Mouse (Mus musculus) myocyte (in vitro differentiated cells): ENCODE results near the gene Capn10. TPM values are rescaled to one million over a fixed set of nuclear protein-coding genes. Genes with fewer than 3 reads are reported as not detected.

ENCODE experiments used
- H3K27me3 ChIP-seq: one replicate; pipeline ENCODE4 v1.6.1; 2011; ENCODE audit not compliant: control insufficient read depth, insufficient read depth, insufficient read length
- H3K36me3 ChIP-seq: one replicate; pipeline ENCODE4 v1.6.1; 2011; ENCODE audit not compliant: control insufficient read depth, insufficient read depth
- H3K4me2 ChIP-seq: one replicate; pipeline ENCODE4 v1.6.1; 2011; ENCODE audit warnings: low read depth, control low read depth
- H3K4me3 ChIP-seq: one replicate; pipeline ENCODE4 v1.5.1; 2011; ENCODE audit warnings: mild to moderate bottlenecking, control low read depth, moderate library complexity
- H3K79me2 ChIP-seq: one replicate; pipeline ENCODE4 v1.6.1; 2011; ENCODE audit not compliant: control insufficient read depth, insufficient read depth
- H3ac ChIP-seq: one replicate; pipeline ENCODE4 v1.6.1; 2011; ENCODE audit not compliant: control insufficient read depth, insufficient read length
- CEBPB ChIP-seq: IDR thresholded peaks from 2 replicates; pipeline ENCODE4 v1.6.1; 2011; ENCODE audit warnings: mild to moderate bottlenecking, moderate library complexity; ENCODE audit not compliant: poor library complexity, insufficient read depth, severe bottlenecking
- E2F4 ChIP-seq: IDR thresholded peaks from one replicate; pipeline ENCODE4 v1.6.1; 2011; ENCODE audit warnings: mild to moderate bottlenecking, control low read depth, moderate library complexity; ENCODE audit not compliant: insufficient read depth
- MAX ChIP-seq: IDR thresholded peaks from one replicate; pipeline ENCODE4 v1.6.1; 2011; ENCODE audit warnings: low read depth, mild to moderate bottlenecking, control low read depth
- MYOD1 ChIP-seq, 3 experiments: IDR thresholded peaks; one replicate each; pipeline ENCODE4 v1.6.1; 2011; ENCODE audit warnings: control low read depth in 2 of 3, low read depth in 2 of 3, mild to moderate bottlenecking in 2 of 3, moderate library complexity in 1 of 3; ENCODE audit not compliant: insufficient read length in 2 of 3, control insufficient read depth in 1 of 3
- MYOG ChIP-seq, 3 experiments: IDR thresholded peaks; one replicate each; pipeline ENCODE4 v1.6.1; 2011; ENCODE audit warnings: control low read depth in 2 of 3, low read depth in 2 of 3, mild to moderate bottlenecking in 2 of 3; ENCODE audit not compliant: insufficient read length in 2 of 3, control insufficient read depth in 1 of 3, insufficient read depth in 1 of 3
- POLR2A ChIP-seq: IDR thresholded peaks from one replicate; pipeline ENCODE4 v1.6.1; 2011; ENCODE audit warnings: low read depth, mild to moderate bottlenecking, control low read depth, moderate library complexity; ENCODE audit not compliant: insufficient read length
- POLR2AphosphoS2 ChIP-seq: IDR thresholded peaks from one replicate; pipeline ENCODE4 v1.6.1; 2011; ENCODE audit warnings: low read depth, control low read depth; ENCODE audit not compliant: insufficient read length
- REST ChIP-seq: IDR thresholded peaks from one replicate; pipeline ENCODE4 v1.6.1; 2011; ENCODE audit warnings: mild to moderate bottlenecking, control low read depth, moderate library complexity; ENCODE audit not compliant: insufficient read depth, insufficient read length
- SRF ChIP-seq: IDR thresholded peaks from one replicate; pipeline ENCODE4 v1.6.1; 2011; ENCODE audit warnings: low read depth; ENCODE audit not compliant: control insufficient read depth, insufficient read length
- TCF12 ChIP-seq: IDR thresholded peaks from one replicate; pipeline ENCODE4 v1.6.1; 2011; ENCODE audit warnings: mild to moderate bottlenecking, control low read depth; ENCODE audit not compliant: poor library complexity, insufficient read depth, severe bottlenecking
- TCF3 ChIP-seq: IDR thresholded peaks from one replicate; pipeline ENCODE4 v1.6.1; 2011; ENCODE audit warnings: low read depth, control low read depth; ENCODE audit not compliant: insufficient read length
- USF1 ChIP-seq: IDR thresholded peaks from one replicate; pipeline ENCODE4 v1.6.1; 2011; ENCODE audit warnings: low read depth, mild to moderate bottlenecking, control low read depth, moderate library complexity
- polyA plus RNA-seq: library from polyadenylated mRNA; unstranded; fragments of >200 nt; fragmentation: generic; extraction: Trizol; gene quantifications from one replicate; pipeline ENCODE4 v1.2.1, GENCODE M21; 2012; ENCODE audit warnings: missing spikeins

Capn10 gene
- polyA plus RNA-seq, 1 experiment = 23.6 TPM

- no peaks in the 10 kb centered on the region for H3K36me3 ChIP-seq
- TF ChIP-seq E2F4 = no peak
- no peak for TF ChIP-seq CEBPB
- peaks cover 12% of the 10 kb centered on the region for H3K27me3 ChIP-seq
- no peak overlapping the region for H3K4me3 ChIP-seq
- H3K79me2 ChIP-seq = no peaks in the 10 kb centered on the region
- no peak overlapping the region for H3K4me2 ChIP-seq
- no peak overlapping the region for H3ac ChIP-seq
Measured at GRCm38 (mm10) chr1:92982931-92983605, 48.9 kb downstream of the Capn10 start.

- Histone ChIP-seq H3ac (no peak overlapping the region), H3K36me3 (no peaks in the 10 kb centered on the region), H3K27me3 (peaks cover 19% of the 10 kb centered on the region), H3K4me3 (no peak overlapping the region), H3K79me2 (no peaks in the 10 kb centered on the region), H3K4me2 (no peak overlapping the region)
- TF ChIP-seq TCF12 = no peak
- TF ChIP-seq MYOD1 (IDR thresholded peaks at IDR 0.05; ENCODE audit: control insufficient read depth in 1 of 3, insufficient read length in 2 of 3, low read depth in 2 of 3) = no peak
- TF ChIP-seq USF1 = no peak
- TF ChIP-seq TCF3 = no peak
- no peak for TF ChIP-seq REST
- TF ChIP-seq CEBPB = no peak
- no peak for TF ChIP-seq MAX
- no peak for TF ChIP-seq POLR2AphosphoS2
- TF ChIP-seq E2F4 = no peak
- TF ChIP-seq SRF = no peak
- no peak for TF ChIP-seq MYOG (IDR thresholded peaks at IDR 0.05; ENCODE audit: control insufficient read depth in 1 of 3, insufficient read depth in 1 of 3, insufficient read length in 2 of 3, low read depth in 2 of 3)
- no peak for TF ChIP-seq POLR2A
Measured at GRCm38 (mm10) chr1:92984999-92985398, 50.8 kb downstream of the Capn10 start.

- peaks cover 7% of the 10 kb centered on the region for H3K27me3 ChIP-seq
- TF ChIP-seq SRF (no peak), MYOD1 (IDR thresholded peaks at IDR 0.05; ENCODE audit: control insufficient read depth in 1 of 3, insufficient read length in 2 of 3, low read depth in 2 of 3) (no peak), E2F4 (no peak), TCF12 (no peak), USF1 (no peak), CEBPB (no peak), MYOG (IDR thresholded peaks at IDR 0.05; ENCODE audit: control insufficient read depth in 1 of 3, insufficient read depth in 1 of 3, insufficient read length in 2 of 3, low read depth in 2 of 3) (no peak), POLR2A (no peak), REST (no peak)
- no peaks in the 10 kb centered on the region for H3K79me2 ChIP-seq
- no peak overlapping the region for H3ac ChIP-seq
- H3K4me2 ChIP-seq = no peak overlapping the region
- H3K36me3 ChIP-seq = no peaks in the 10 kb centered on the region
- no peak overlapping the region for H3K4me3 ChIP-seq
Measured at GRCm38 (mm10) chr1:92988894-92989293, 54.7 kb downstream of the Capn10 start.

GRCm38 (mm10) chr1:92989891-92990290 is 55.7 kb downstream of the Capn10 start:
- Histone ChIP-seq H3K79me2 (no peaks in the 10 kb centered on the region), H3K4me3 (no peak overlapping the region), H3K27me3 (peaks cover 12% of the 10 kb centered on the region), H3K4me2 (no peak overlapping the region), H3K36me3 (no peaks in the 10 kb centered on the region), H3ac (no peak overlapping the region)
- no peak for TF ChIP-seq POLR2AphosphoS2

- no peak for TF ChIP-seq CEBPB
- no peak for TF ChIP-seq USF1
- no peak for TF ChIP-seq POLR2A
- no peak for TF ChIP-seq E2F4
- TF ChIP-seq MYOG (IDR thresholded peaks at IDR 0.05; ENCODE audit: control insufficient read depth in 1 of 3, insufficient read depth in 1 of 3, insufficient read length in 2 of 3, low read depth in 2 of 3) = no peak
- no peak for TF ChIP-seq REST
- TF ChIP-seq TCF12 = no peak
- TF ChIP-seq POLR2AphosphoS2 = no peak
- no peak for TF ChIP-seq MAX
- TF ChIP-seq TCF3 = no peak
- no peak for TF ChIP-seq SRF
- TF ChIP-seq MYOD1 (IDR thresholded peaks at IDR 0.05; ENCODE audit: control insufficient read depth in 1 of 3, insufficient read length in 2 of 3, low read depth in 2 of 3) = no peak
- Histone ChIP-seq H3K79me2 (no peaks in the 10 kb centered on the region), H3K36me3 (no peaks in the 10 kb centered on the region), H3K4me3 (no peak overlapping the region), H3ac (no peak overlapping the region), H3K4me2 (no peak overlapping the region), H3K27me3 (peaks cover 32% of the 10 kb centered on the region)
Measured at GRCm38 (mm10) chr1:92992214-92992855, 58.2 kb downstream of the Capn10 start.
